Mouse (Mus musculus) liver, adult 2 months (tissue): Measurements from ENCODE around the gene Cd164l2.

Source experiments
- CTCF ChIP-seq: fragments of 200-500 bp; IDR thresholded peaks from 2 replicates; pipeline ENCODE4 v1.5.1; 2011; ENCODE audit warnings: low read depth, low read length, control low read depth
- POLR2A ChIP-seq: fragments of 200-500 bp; IDR thresholded peaks from 2 replicates; pipeline ENCODE4 v1.6.1; 2011; ENCODE audit warnings: low read length, control low read depth; ENCODE audit not compliant: insufficient read depth; ENCODE audit errors: extremely low read depth

GRCm38 (mm10) chr4:133223875-133224274 lies 11.9 kb downstream of the Cd164l2 start:
- TF ChIP-seq POLR2A (no peak), CTCF (no peak)
